Mouse (Mus musculus) stomach, postnatal 0 days (tissue): ENCODE data around the gene Pole4.

ENCODE experiments used
- CTCF ChIP-seq: IDR thresholded peaks from 2 replicates; pipeline ENCODE4 v1.5.1; 2016; ENCODE audit warnings: antibody characterized with exemption, low read depth, mild to moderate bottlenecking, moderate library complexity
- EP300 ChIP-seq: optimal IDR thresholded peaks from 2 replicates; pipeline ENCODE3; 2016; ENCODE audit warnings: antibody characterized with exemption

- TF ChIP-seq CTCF, result no peak
- no peak for TF ChIP-seq EP300
Measured at GRCm38 (mm10) chr6:82653169-82653525, 52.0 kb downstream of the Pole4 start.
